Mouse (Mus musculus): ENCODE measurements around the gene Ccl11. TPM values are rescaled to one million over a fixed set of nuclear protein-coding genes. Genes with fewer than 3 reads are reported as not detected.

Gene Ccl11
- not detected in 2 replicates for polyA plus RNA-seq (2014; fragmentation: Nextera tagmentation; extraction: Ambion mirVana)

DNA sequence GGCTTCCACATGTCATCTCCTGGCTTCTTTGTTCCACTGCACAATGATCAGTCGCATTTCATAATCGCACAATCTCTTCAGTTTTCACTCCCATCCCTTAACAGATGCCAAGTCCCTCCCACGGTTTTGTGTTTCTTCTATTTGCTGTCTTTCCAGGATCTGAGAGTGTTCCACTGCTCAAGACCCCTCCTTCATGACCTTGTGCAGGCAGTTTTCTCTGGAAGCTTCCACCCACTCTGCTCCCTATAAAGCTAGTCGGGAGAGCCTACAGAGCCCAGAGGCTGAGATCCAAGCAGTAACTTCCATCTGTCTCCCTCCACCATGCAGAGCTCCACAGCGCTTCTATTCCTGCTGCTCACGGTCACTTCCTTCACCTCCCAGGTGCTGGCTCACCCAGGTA, at the start of gene Ccl11:
Ccl11 (plus strand) TSS at position 178 of the 400 bp plus-strand sequence.
- Histone ChIP-seq H3K27me3 (replicated peaks; ENCODE audit: control insufficient read depth, insufficient read depth, low read length) (no peaks in the 10 kb centered on the region), H3K4me3 (ENCODE audit: low read depth, low read length) (no peak within 1 kb of the TSS), H3K4me1 (replicated peaks; ENCODE audit: control insufficient read depth, insufficient read depth, low read length) (no peaks in the 10 kb centered on the region), H3K9me3 (ENCODE audit: control insufficient read depth, low read length) (no peaks in the 10 kb centered on the region), H3K4me2 (no peak within 1 kb of the TSS), H3K9ac (ENCODE audit: low read depth, low read length) (no peak within 1 kb of the TSS), H3K36me3 (ENCODE audit: control insufficient read depth, insufficient read depth, low read length) (no peaks in the 10 kb centered on the region), H3K27ac (ENCODE audit: low read depth, low read length) (no peak within 1 kb of the TSS)
- ATAC-seq (replicated peaks; ENCODE audit: low FRiP score) (no peak), DNase-seq (ENCODE audit: low spot score) (no peak)
- whole genome bisulfite sequencing = 74% methylated on average over 6 of the region's 6 CpGs

DNA sequence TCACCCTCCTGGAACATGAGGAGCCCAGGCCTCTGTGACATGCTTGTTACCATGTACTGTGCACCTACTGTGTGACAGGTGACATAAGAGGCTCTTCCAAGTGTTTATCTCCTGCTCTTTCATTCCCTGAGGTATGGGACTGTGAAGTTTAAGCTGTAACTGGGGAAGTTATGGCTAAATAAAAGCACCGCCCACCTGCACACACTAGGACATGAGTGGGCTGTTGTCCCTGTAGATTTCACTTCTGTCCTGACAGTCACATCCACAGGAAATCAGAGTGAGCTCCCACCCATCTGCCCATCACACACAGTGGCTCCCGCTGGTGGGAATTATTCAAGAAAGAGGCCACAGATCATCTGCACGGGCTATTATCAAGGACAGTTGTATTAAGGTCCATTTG, 47.5 kb upstream of the Ccl11 start:
- Histone ChIP-seq H3K9ac (ENCODE audit: low read depth, low read length) (no peak overlapping the region), H3K4me3 (ENCODE audit: low read depth, low read length) (no peak overlapping the region), H3K27me3 (replicated peaks; ENCODE audit: control insufficient read depth, insufficient read depth, low read length) (no peaks in the 10 kb centered on the region), H3K4me2 (no peak overlapping the region), H3K27ac (ENCODE audit: low read depth, low read length) (no peak overlapping the region), H3K9me3 (ENCODE audit: control insufficient read depth, low read length) (no peaks in the 10 kb centered on the region), H3K36me3 (ENCODE audit: control insufficient read depth, insufficient read depth, low read length) (no peaks in the 10 kb centered on the region), H3K4me1 (replicated peaks; ENCODE audit: control insufficient read depth, insufficient read depth, low read length) (no peaks in the 10 kb centered on the region)
- DNase-seq (ENCODE audit: low spot score) = no peak
- ATAC-seq (replicated peaks; ENCODE audit: low FRiP score) = no peak
- WGBS = 84% methylated on average over 3 of the region's 3 CpGs

DNA sequence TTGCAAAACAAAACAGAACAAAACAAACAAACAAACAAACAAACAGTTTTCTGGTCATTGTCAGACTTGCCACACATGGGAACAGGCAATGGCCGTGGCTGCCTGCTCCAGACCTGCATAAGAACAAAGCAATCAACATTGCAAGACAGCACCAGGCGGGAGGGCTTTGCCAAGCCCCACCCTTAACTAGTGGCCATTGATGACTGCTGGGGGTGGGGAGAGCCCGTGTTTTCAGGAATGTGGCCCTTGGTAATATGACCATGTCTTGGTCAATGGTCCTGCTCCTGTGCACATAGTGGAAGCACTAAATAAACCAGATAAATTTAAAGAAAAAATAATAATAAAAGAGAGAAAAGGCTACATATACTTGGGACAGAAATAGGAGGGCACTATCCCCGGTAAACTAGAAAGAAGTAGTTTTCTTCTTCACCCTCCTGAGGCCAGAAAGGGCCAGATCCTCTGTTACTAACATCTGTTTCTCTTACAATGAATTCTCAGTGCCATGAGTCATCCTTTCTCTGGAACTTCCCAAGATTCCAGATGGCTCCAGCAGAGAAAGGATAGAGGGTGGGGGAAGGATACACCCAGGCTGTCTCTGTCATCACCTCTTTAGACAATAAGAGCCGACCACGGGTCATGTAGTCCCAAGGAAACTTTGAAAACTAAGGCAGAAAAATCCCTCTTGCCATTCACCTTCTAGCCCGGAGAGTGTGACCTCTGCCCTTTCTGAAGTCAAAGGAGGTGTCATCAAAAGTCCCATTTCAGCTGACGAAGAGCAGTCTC, 46.0 kb upstream of the Ccl11 start:
- 62% methylated on average over 8 of the region's 8 CpGs for WGBS
- Histone ChIP-seq H3K9me3 (ENCODE audit: control insufficient read depth, low read length) (no peaks in the 10 kb centered on the region), H3K36me3 (ENCODE audit: control insufficient read depth, insufficient read depth, low read length) (no peaks in the 10 kb centered on the region), H3K9ac (ENCODE audit: low read depth, low read length) (no peak overlapping the region), H3K4me1 (replicated peaks; ENCODE audit: control insufficient read depth, insufficient read depth, low read length) (no peaks in the 10 kb centered on the region), H3K4me2 (no peak overlapping the region), H3K4me3 (ENCODE audit: low read depth, low read length) (no peak overlapping the region), H3K27me3 (replicated peaks; ENCODE audit: control insufficient read depth, insufficient read depth, low read length) (no peaks in the 10 kb centered on the region), H3K27ac (ENCODE audit: low read depth, low read length) (no peak overlapping the region)
- no peak for DNase-seq (ENCODE audit: low spot score)
- no peak for ATAC-seq (replicated peaks; ENCODE audit: low FRiP score)

DNA sequence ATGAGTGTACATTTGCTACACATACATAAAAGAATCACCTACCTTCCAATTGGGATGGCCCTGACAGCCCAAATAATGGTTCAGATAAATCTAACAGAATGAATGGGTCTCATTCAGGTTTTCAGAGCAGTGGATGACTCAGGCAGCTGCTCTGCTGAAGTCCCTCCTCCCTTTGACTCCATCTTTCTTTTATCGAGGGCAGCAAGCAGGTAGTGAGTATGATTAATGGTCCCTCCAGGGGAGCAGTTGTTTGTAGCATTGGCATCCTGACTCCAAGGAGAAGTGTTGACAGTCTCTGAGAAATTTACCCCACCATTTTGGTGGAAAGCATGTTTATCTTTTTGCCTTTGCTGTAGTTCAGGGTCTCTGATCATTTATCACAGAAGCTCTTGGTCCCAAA, 43.9 kb upstream of the Ccl11 start:
- Histone ChIP-seq H3K9me3 (ENCODE audit: control insufficient read depth, low read length) (no peaks in the 10 kb centered on the region), H3K4me2 (no peak overlapping the region), H3K36me3 (ENCODE audit: control insufficient read depth, insufficient read depth, low read length) (no peaks in the 10 kb centered on the region), H3K4me1 (replicated peaks; ENCODE audit: control insufficient read depth, insufficient read depth, low read length) (no peaks in the 10 kb centered on the region), H3K27ac (ENCODE audit: low read depth, low read length) (no peak overlapping the region), H3K4me3 (ENCODE audit: low read depth, low read length) (no peak overlapping the region), H3K27me3 (replicated peaks; ENCODE audit: control insufficient read depth, insufficient read depth, low read length) (no peaks in the 10 kb centered on the region), H3K9ac (ENCODE audit: low read depth, low read length) (no peak overlapping the region)
- DNase-seq (ENCODE audit: low spot score) (no peak), ATAC-seq (replicated peaks; ENCODE audit: low FRiP score) (no peak)
- whole genome bisulfite sequencing = 50% methylated on average over 1 of the region's 1 CpGs

DNA sequence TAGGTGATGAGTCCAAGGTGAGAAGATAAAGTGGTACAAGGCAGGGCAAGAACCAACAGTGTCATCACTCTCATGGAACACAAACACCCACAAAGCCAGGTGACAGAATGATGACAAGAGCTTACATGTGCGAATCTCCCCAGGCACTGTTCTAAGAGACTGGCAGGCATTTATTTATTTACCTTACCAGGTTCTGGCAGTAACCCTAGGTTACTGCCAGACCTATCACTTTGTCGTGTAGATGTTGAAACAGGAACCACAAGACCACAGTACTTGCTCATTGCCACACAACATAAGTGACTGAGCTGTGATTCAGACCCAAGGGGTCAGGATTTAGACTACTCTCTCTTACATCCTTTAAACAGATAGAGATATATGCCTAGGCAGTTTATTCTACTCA, 42.6 kb upstream of the Ccl11 start:
- Histone ChIP-seq H3K4me3 (ENCODE audit: low read depth, low read length) (no peak overlapping the region), H3K27ac (ENCODE audit: low read depth, low read length) (no peak overlapping the region), H3K27me3 (replicated peaks; ENCODE audit: control insufficient read depth, insufficient read depth, low read length) (no peaks in the 10 kb centered on the region), H3K4me2 (no peak overlapping the region), H3K4me1 (replicated peaks; ENCODE audit: control insufficient read depth, insufficient read depth, low read length) (no peaks in the 10 kb centered on the region), H3K9ac (ENCODE audit: low read depth, low read length) (no peak overlapping the region), H3K36me3 (ENCODE audit: control insufficient read depth, insufficient read depth, low read length) (no peaks in the 10 kb centered on the region), H3K9me3 (ENCODE audit: control insufficient read depth, low read length) (no peaks in the 10 kb centered on the region)
- DNase-seq (ENCODE audit: low spot score) = no peak
- no peak for ATAC-seq (replicated peaks; ENCODE audit: low FRiP score)
- WGBS = 50% methylated on average over 2 of the region's 2 CpGs

DNA sequence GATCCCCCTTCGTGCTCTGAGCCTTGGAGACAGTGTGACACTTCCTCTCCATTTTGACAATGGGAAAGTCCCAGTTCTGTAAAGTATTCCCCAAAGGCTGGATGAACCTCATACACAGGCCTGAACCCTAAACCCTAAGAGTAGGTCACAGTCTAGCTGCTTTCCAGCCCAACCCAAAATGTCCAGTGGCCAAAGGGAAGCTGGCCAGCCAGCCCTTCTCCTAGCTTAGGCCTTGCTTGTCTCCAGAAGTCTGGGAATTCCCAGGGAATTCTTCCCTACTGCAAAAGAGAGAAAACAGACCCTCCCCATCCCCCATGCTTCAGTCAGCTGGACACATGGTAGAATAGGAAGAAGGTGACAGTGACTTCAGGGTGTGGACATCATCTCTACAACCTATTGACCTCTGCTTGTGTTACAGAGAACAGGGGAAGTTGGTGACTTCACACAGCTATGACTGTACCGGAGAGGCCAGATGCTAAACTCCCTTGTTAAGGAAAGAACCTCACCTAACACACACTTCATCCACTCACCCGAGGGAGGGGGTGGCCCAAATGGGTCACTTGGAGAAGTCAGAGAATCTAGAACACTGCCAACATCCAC, 41.3 kb upstream of the Ccl11 start:
- Histone ChIP-seq H3K4me2 (no peak overlapping the region), H3K27ac (ENCODE audit: low read depth, low read length) (no peak overlapping the region), H3K36me3 (ENCODE audit: control insufficient read depth, insufficient read depth, low read length) (no peaks in the 10 kb centered on the region), H3K9me3 (ENCODE audit: control insufficient read depth, low read length) (no peaks in the 10 kb centered on the region), H3K4me3 (ENCODE audit: low read depth, low read length) (no peak overlapping the region), H3K4me1 (replicated peaks; ENCODE audit: control insufficient read depth, insufficient read depth, low read length) (no peaks in the 10 kb centered on the region), H3K9ac (ENCODE audit: low read depth, low read length) (no peak overlapping the region), H3K27me3 (replicated peaks; ENCODE audit: control insufficient read depth, insufficient read depth, low read length) (no peaks in the 10 kb centered on the region)
- ATAC-seq (replicated peaks; ENCODE audit: low FRiP score) = no peak
- no peak for DNase-seq (ENCODE audit: low spot score)
- WGBS = 70% methylated on average over 3 of the region's 3 CpGs

DNA sequence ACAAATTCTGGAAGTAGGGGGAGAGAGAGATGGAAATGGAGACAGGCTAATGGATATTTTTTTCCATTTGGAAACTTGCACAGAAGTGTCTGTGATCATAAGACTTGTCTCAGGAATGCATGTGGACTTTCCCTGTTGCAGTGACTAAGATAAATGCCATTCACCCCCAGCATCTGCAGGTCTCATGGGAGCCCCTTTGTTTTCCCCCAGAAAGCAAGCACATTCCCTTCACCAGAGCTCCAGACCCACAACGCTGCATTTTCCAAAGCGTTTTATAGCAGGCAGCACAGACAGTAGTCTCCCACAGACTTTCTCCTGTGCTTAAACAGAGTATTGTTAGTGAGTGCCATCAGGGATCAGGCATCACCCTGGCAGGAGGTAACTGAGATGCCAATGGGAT, 38.2 kb upstream of the Ccl11 start:
- Histone ChIP-seq H3K4me2 (no peak overlapping the region), H3K27me3 (replicated peaks; ENCODE audit: control insufficient read depth, insufficient read depth, low read length) (no peaks in the 10 kb centered on the region), H3K4me3 (ENCODE audit: low read depth, low read length) (no peak overlapping the region), H3K4me1 (replicated peaks; ENCODE audit: control insufficient read depth, insufficient read depth, low read length) (no peaks in the 10 kb centered on the region), H3K9ac (ENCODE audit: low read depth, low read length) (no peak overlapping the region), H3K9me3 (ENCODE audit: control insufficient read depth, low read length) (no peaks in the 10 kb centered on the region), H3K36me3 (ENCODE audit: control insufficient read depth, insufficient read depth, low read length) (no peaks in the 10 kb centered on the region), H3K27ac (ENCODE audit: low read depth, low read length) (no peak overlapping the region)
- DNase-seq (ENCODE audit: low spot score) (no peak), ATAC-seq (replicated peaks; ENCODE audit: low FRiP score) (no peak)
- 67% methylated on average over 2 of the region's 2 CpGs for WGBS

DNA sequence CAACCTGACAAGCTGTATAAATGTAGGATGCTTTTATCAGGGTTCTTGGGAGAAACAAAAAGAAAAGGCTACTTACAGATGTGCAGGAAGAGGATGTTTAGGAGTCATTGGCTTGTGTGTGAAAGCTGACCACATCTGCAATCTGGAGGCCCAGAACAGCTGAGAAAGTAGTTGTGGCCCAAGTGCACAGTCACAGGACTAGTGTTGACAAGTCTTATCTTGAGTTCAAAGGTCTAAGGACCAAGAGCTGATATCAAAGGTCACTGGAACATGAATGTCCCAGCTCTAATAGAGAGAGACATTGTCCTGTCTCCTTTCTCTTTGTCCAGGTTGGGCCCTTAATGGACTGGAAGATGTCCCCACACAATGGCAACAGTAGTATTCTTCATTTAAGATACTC, 37.8 kb upstream of the Ccl11 start:
- no peaks in the 10 kb centered on the region for H3K27me3 ChIP-seq (replicated peaks; ENCODE audit: control insufficient read depth, insufficient read depth, low read length)
- DNase-seq (ENCODE audit: low spot score) = no peak
- H3K4me1 ChIP-seq (replicated peaks; ENCODE audit: control insufficient read depth, insufficient read depth, low read length) = no peaks in the 10 kb centered on the region
- H3K36me3 ChIP-seq (ENCODE audit: control insufficient read depth, insufficient read depth, low read length) = no peaks in the 10 kb centered on the region
- no peak overlapping the region for H3K9ac ChIP-seq (ENCODE audit: low read depth, low read length)
- H3K27ac ChIP-seq (ENCODE audit: low read depth, low read length) = no peak overlapping the region
- no peak overlapping the region for H3K4me3 ChIP-seq (ENCODE audit: low read depth, low read length)
- no peak for ATAC-seq (replicated peaks; ENCODE audit: low FRiP score)
- H3K4me2 ChIP-seq = no peak overlapping the region
- no peaks in the 10 kb centered on the region for H3K9me3 ChIP-seq (ENCODE audit: control insufficient read depth, low read length)

DNA sequence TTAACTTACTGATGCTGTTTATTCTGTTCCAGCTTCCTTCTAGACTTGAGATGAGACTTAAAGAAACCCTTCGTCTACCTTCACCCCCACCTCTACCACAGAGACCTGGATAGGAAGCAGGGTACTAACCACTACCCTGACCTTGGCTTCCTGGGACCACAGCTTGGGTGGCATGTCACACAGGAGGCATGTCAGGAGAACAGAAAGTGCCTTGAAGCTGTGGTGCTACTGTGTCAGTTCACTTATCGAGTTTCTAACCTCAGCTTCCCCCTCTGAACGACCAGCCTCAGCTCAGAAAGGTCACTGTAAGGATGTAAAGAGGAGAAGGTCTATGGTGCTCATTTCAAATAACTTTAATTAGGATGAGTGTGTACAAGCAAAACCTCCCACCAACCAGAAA, 36.2 kb upstream of the Ccl11 start:
- DNase-seq (ENCODE audit: low spot score) (no peak), ATAC-seq (replicated peaks; ENCODE audit: low FRiP score) (no peak)
- no peaks in the 10 kb centered on the region for H3K27me3 ChIP-seq (replicated peaks; ENCODE audit: control insufficient read depth, insufficient read depth, low read length)
- H3K27ac ChIP-seq (ENCODE audit: low read depth, low read length) = no peak overlapping the region
- no peaks in the 10 kb centered on the region for H3K4me1 ChIP-seq (replicated peaks; ENCODE audit: control insufficient read depth, insufficient read depth, low read length)
- no peak overlapping the region for H3K4me3 ChIP-seq (ENCODE audit: low read depth, low read length)
- H3K4me2 ChIP-seq = no peak overlapping the region
- 48% methylated on average over 3 of the region's 3 CpGs for WGBS
- H3K9me3 ChIP-seq (ENCODE audit: control insufficient read depth, low read length) = no peaks in the 10 kb centered on the region
- H3K36me3 ChIP-seq (ENCODE audit: control insufficient read depth, insufficient read depth, low read length) = no peaks in the 10 kb centered on the region
- H3K9ac ChIP-seq (ENCODE audit: low read depth, low read length) = no peak overlapping the region

All from liver, embryonic 11.5 days (tissue).